Mouse (Mus musculus) fat pad, adult 2 months (tissue): ENCODE data around the gene Iqub.

Source experiments
- DNase-seq: peaks from one replicate; pipeline ENCODE4 v3.0.0-alpha.2; 2011; ENCODE audit warnings: low read depth, low spot score; ENCODE audit errors: extremely low read depth

The Iqub gene

GRCm38 (mm10) chr6:24514552-24515284 lies at the start of gene Iqub:
Gene Iqub (minus strand): TSS chr6:24515067.
- no peak for DNase-seq

- no peak for DNase-seq
Observed at GRCm38 (mm10) chr6:24564081-24564480, 49.2 kb upstream of the Iqub start.

GRCm38 (mm10) chr6:24555488-24555887 lies 40.6 kb upstream of the Iqub start:
- no peak for DNase-seq

DNA sequence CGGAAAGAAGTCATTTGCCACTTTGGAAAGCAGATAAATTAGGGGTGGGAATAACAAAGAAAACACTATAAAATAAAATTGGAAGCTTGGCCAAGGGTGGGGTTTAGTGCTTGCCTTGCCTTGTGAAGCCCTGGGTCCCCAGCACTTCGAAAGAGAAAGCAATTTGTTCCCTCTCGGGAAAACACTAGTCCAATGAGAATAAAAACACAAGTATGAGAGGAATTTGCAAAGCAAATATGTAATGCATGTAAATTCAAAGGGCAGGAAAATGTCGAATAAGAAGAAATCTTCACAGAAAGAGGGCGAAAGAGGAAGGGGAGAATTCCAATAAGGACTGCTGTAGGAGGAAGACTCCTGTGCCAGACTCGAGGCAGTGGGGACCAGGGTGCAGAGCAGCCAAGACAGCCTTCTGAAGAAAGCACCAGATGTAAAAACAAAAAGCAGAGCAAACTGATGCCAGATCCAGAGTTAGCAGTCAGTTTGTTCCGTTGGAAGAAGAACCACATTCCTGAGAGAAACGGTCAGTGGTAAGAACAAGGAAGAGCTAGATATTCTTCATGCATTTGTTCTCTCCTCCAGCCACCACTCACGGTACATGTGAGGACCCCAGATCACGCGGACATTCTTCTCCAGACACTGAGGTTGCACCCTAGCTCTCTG lies 39.7 kb upstream of the Iqub start:
- DNase-seq: no peak

DNA sequence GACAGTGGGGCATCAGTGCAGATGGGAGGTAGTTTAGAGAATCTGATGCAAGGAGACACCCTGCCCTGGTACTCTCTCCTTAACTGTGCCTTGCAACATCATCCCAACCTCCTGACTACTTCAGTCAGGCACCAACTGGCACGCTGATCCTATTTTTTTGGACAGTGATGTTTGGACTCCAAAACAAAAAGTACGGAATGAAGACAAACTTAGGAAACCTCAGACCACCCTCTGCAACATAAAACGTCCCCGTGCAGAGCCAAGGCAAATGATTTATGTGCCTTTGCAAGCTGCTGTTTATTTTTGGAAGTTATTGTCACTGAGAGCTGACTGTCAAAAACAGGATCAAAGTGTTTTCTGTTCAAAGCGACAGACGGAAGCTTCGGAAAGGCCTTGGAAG lies 37.2 kb upstream of the Iqub start:
- DNase-seq: no peak

DNA sequence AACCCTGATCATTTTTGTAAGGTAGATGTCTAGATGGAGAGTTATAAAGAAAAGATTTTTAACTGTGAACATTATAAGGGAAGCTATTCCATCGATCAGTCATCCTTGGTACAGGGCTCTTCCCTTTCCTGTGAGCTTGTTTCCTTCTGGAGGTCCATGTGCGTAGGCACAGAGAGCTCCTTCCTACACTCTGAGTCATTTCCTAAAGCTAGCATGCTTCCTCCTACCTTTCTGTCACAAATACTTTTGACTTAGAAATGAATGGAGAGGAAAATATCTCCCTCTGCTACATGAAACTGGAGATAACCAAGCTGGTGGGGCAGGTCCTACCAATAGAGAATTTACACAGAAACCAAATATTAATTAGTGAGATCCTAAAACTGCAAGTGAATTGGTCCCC lies 34.9 kb upstream of the Iqub start:
- DNase-seq: no peak

GRCm38 (mm10) chr6:24546716-24547420 lies 32.0 kb upstream of the Iqub start:
- DNase-seq: no peak

GRCm38 (mm10) chr6:24543119-24543591 lies 28.3 kb upstream of the Iqub start:
- DNase-seq: no peak

GRCm38 (mm10) chr6:24542393-24542792 lies 27.5 kb upstream of the Iqub start:
- no peak for DNase-seq

- DNase-seq: no peak
Observed at GRCm38 (mm10) chr6:24540106-24540505, 25.2 kb upstream of the Iqub start.

- no peak for DNase-seq
Observed at GRCm38 (mm10) chr6:24538435-24538834, 23.6 kb upstream of the Iqub start.

DNA sequence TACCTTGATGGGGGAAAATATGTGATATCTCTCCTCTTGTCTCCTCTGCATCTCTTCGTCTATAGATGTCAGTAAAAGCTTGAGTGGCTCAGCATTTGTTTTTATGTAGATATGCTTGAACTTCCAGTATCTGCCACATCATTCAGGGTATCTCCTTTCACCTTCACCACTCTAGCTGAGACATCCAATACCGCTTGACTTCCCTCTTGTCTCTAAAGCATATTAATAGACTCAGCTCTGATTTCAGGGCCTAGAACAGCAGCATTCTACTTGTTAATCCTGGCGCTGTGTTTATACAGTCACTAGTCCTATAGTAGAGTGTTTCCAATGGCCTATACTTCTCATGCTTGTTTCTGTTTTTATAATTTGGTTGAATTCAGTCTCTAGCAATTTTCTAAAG lies 17.9 kb upstream of the Iqub start:
- DNase-seq: no peak

DNA sequence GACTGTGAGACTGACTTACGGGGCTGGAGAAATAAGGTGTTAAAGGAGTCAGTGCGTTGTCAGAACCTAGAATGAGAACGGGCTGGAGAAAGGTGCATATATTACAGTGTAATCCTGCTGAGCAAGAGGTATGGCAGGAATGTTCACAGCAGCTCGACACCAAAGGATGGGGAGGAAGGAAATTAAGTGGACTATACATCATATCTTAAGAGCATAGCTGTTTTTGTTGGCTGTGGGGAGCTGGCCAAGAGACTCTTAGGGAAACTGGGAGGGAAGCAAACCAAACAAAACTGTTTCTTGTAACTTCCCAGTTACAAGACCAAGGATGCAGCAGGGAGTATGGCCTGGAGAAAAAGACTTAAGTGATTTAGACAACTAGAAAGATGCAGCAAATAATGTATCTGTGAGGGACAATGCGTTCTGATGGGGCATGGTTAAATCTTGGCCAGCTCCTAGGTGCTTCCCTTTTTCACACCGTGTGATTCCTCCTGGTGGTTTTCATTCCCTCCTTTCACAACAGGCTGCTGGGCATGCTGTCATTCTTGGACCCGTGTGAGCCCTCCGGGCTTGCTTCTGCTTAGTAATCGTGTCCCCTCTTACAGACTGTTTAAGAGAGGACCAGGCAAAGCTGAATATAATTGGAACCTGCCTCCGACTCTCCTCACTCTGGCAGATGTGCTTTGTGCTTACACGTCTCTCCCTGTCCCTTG lies 16.0 kb upstream of the Iqub start:
- no peak for DNase-seq

- DNase-seq: no peak
Observed at GRCm38 (mm10) chr6:24530166-24530565, 15.3 kb upstream of the Iqub start.

DNA sequence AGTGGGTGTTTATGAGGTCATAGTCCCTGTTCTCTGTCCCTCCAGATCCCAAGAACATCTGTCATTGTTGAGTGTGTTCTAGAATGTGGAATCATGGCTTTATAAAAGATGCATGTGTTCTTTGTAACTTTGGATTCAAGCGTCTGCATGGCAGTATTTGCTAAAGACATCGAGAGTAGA lies 13.1 kb upstream of the Iqub start, which contains the start of gene Asb15:
Gene Asb15, plus strand, starts transcription at position 81 of the 180 bp plus-strand sequence.
- no peak for DNase-seq

DNA sequence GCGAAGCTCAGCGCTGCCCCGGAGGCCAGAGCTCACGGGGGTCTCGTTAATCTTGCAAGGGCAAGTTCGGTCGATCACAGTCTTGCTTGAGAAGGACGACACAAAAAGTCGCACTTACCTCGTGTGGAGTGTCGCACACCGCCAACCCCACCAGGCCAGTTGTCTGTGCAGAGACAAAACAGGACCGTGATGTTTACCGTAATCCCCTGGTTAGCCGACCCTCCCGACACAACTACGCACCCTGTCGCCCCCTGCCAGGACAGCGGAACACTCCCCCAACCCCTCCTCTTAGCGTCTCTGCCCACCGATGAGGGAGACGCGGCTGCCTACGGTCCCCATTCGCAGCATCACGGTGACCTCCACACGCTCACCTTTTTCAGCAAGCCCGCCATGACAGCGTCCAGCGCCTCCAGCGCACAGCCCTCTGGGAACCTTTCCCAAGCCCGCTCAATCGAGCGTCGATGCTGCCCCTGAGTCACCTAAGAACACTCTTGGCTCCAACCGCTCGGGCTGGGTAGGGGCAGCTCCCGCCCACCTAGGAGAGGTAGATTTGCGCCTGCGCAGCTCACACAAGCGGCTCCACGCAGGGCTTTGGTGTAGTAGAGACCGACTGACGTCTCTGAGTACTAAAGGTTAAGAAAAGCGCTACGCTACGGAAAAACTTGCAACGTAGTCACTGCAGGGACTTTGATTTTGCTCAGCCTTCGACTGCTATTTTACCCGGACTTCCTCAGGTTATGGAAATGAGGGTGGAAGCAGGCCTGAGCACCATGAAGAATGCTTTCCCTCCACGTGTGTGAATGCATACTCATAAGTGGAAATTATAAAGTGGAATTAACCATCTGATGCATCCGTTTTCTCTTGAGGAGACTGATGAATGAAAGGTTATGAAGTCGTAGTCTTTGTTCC lies 12.5 kb upstream of the Iqub start, which contains the start of gene Ndufa5:
Gene Ndufa5, minus strand, starts transcription at position 859 of the 909 bp plus-strand sequence.
- peak; percentile 74 for DNase-seq

- DNase-seq: no peak
Observed at GRCm38 (mm10) chr6:24525705-24526104, 10.8 kb upstream of the Iqub start.

- DNase-seq: no peak
Observed at GRCm38 (mm10) chr6:24516197-24516596, 1.3 kb upstream of the Iqub start.

GRCm38 (mm10) chr6:24504141-24504540 lies 10.7 kb downstream of the Iqub start:
- DNase-seq: no peak

- no peak for DNase-seq
Observed at GRCm38 (mm10) chr6:24490341-24490740, 24.5 kb downstream of the Iqub start.
